Mouse (Mus musculus): Measurements from ENCODE around the gene Tmem11.

DNA sequence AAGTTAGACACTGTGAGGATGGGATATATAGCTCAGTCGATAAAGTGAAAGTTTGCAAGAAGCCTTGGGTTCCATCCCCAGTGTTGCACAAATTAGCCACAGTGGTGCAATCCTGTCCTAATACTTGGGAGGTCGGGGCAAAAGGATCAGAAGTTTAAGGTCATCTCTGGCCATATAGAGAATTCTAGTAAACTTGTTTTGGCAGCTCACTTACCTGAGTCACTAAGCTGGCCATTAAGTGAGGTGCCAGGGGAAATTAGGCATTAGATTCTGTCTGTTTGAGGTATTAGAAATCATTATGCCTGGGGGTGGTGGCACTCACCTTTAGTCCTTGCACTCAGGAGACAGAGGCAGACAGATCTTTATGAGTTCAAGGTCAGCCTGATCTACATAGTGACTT, 55.3 kb downstream of the Tmem11 start:
- TF ChIP-seq CTCF (IDR thresholded peaks at IDR 0.05; ENCODE audit: low read depth, low read length) (no peak), GATA2 (IDR thresholded peaks at IDR 0.05; ENCODE audit: borderline replicate concordance, low read depth, low read length) (no peak), POLR2AphosphoS5 (IDR thresholded peaks at IDR 0.05; ENCODE audit: insufficient replicate concordance, low read depth, low read length) (no peak), GATA1 (IDR thresholded peaks at IDR 0.05; ENCODE audit: borderline replicate concordance, low read length) (no peak)

All from G1E (cell line).